Comparison of ENCODE assay signal across 35 mouse cellular contexts in genomic region chr1:177277361-177277760, GRCm38 (mm10).
"Had no signal": no experiment of that assay in that cellular context is flagged by ENCODE, and none has a peak within 500 bp of the region (broad histone marks: within the 10 kb centered on the region; RNA-seq: fewer than 3 reads in every experiment).

No protein-coding gene starts in this region.

- DNase-seq: heart, adult 2 months; heart, postnatal 10 days; heart, postnatal 14 days; heart, postnatal 36 days; heart, postnatal 4 days; kidney, adult 11 months; kidney, adult 18-20 months; kidney, adult 2 months; kidney, adult 8-10 months; kidney, adult 9 months; kidney, postnatal 10 days; kidney, postnatal 14 days; kidney, postnatal 25 days; kidney, postnatal 36 days; kidney, postnatal 4 days; layer of hippocampus, adult 9-11 months had no signal

- H3K4me3 ChIP-seq: heart, adult 2 months; heart, embryonic 10.5 days; heart, embryonic 12.5 days; heart, embryonic 13.5 days; heart, embryonic 15.5 days; hindbrain, embryonic 10.5 days; hindbrain, embryonic 12.5 days; hindbrain, embryonic 13.5 days; hindbrain, embryonic 15.5 days; intestine, embryonic 15.5 days; kidney, embryonic 15.5 days; layer of hippocampus, adult 2 months had no signal

- H3K27ac ChIP-seq: heart, adult 2 months; heart, embryonic 10.5 days; heart, embryonic 13.5 days; heart, embryonic 15.5 days; hindbrain, embryonic 10.5 days; hindbrain, embryonic 12.5 days; hindbrain, embryonic 13.5 days; hindbrain, embryonic 14.5 days; hindbrain, embryonic 15.5 days; hindbrain, postnatal 0 days; intestine, embryonic 15.5 days; kidney, embryonic 15.5 days; kidney, postnatal 0 days; layer of hippocampus, adult 2 months had no signal

- ATAC-seq: hindbrain, embryonic 16.5 days; hindbrain, postnatal 0 days; inflammation-experienced regulatory T-cells, adult 6 months; intestine, embryonic 15.5 days; intestine, embryonic 16.5 days; intestine, postnatal 0 days had no signal

- H3K4me1 ChIP-seq: heart, embryonic 10.5 days; heart, embryonic 12.5 days; heart, embryonic 13.5 days; heart, embryonic 15.5 days; hindbrain, embryonic 12.5 days; hindbrain, embryonic 13.5 days; hindbrain, embryonic 15.5 days; intestine, embryonic 15.5 days; kidney, embryonic 15.5 days had no signal

- H3K4me2 ChIP-seq: heart, embryonic 11.5 days; heart, embryonic 12.5 days; heart, embryonic 13.5 days; heart, embryonic 15.5 days; hindbrain, embryonic 12.5 days; hindbrain, embryonic 13.5 days; hindbrain, embryonic 14.5 days; hindbrain, embryonic 15.5 days; intestine, embryonic 15.5 days; kidney, embryonic 15.5 days had no signal

- H3K27me3 ChIP-seq: heart, embryonic 12.5 days; heart, embryonic 13.5 days; heart, embryonic 15.5 days; hindbrain, embryonic 12.5 days; hindbrain, embryonic 13.5 days; hindbrain, embryonic 15.5 days; intestine, embryonic 15.5 days; kidney, embryonic 15.5 days had no signal

- H3K9ac ChIP-seq: heart, embryonic 12.5 days; heart, embryonic 13.5 days; heart, embryonic 15.5 days; hindbrain, embryonic 12.5 days; hindbrain, embryonic 13.5 days; hindbrain, embryonic 14.5 days; hindbrain, embryonic 15.5 days; intestine, embryonic 15.5 days; kidney, embryonic 15.5 days had no signal

- H3K36me3 ChIP-seq: heart, embryonic 10.5 days; heart, embryonic 12.5 days; heart, embryonic 13.5 days; heart, embryonic 15.5 days; hindbrain, embryonic 10.5 days; hindbrain, embryonic 12.5 days; hindbrain, embryonic 13.5 days; hindbrain, embryonic 15.5 days; intestine, embryonic 15.5 days; kidney, embryonic 15.5 days had no signal

- H3K9me3 ChIP-seq: heart, embryonic 10.5 days; heart, embryonic 12.5 days; heart, embryonic 13.5 days; heart, embryonic 15.5 days; hindbrain, embryonic 10.5 days; hindbrain, embryonic 12.5 days; hindbrain, embryonic 13.5 days; hindbrain, embryonic 15.5 days; intestine, embryonic 15.5 days; kidney, embryonic 15.5 days had no signal
